Mouse (Mus musculus) kidney, postnatal 25 days (tissue): Measurements from ENCODE around the gene Mpig6b.

Experiments
- DNase-seq, 2 experiments: peaks; one replicate each; pipeline ENCODE4 v3.0.0; 2021; ENCODE audit warnings: mixed read lengths in 2 of 2

Mpig6b gene

GRCm38 (mm10) chr17:35085208-35085865 lies 19.4 kb upstream of the Mpig6b start, which contains the start of gene Ly6g6f:
Gene Ly6g6f (minus strand): TSS chr17:35085610.
- no peak for DNase-seq

GRCm38 (mm10) chr17:35083929-35084497 lies 18.0 kb upstream of the Mpig6b start:
- DNase-seq, result no peak

- DNase-seq, result no peak
Observed at GRCm38 (mm10) chr17:35082841-35083576, 17.0 kb upstream of the Mpig6b start.

GRCm38 (mm10) chr17:35080710-35081109 lies 14.7 kb upstream of the Mpig6b start:
- DNase-seq, result no peak

GRCm38 (mm10) chr17:35080248-35080647 lies 14.3 kb upstream of the Mpig6b start:
- DNase-seq, result no peak

GRCm38 (mm10) chr17:35079778-35080177 lies 13.8 kb upstream of the Mpig6b start:
- no peak for DNase-seq

- DNase-seq, result peak; percentile 73 to 87
Observed at GRCm38 (mm10) chr17:35077786-35078233, 11.8 kb upstream of the Mpig6b start, which contains the start of gene Ly6g6d. Gene Ly6g6d (minus strand): TSS chr17:35078065.

- no peak for DNase-seq
Observed at GRCm38 (mm10) chr17:35077285-35077684, 11.3 kb upstream of the Mpig6b start.

- DNase-seq, result no peak
Observed at GRCm38 (mm10) chr17:35076507-35077176, 10.7 kb upstream of the Mpig6b start, which contains the start of gene Ly6g6e. Gene Ly6g6e (plus strand): TSS chr17:35076902.

- DNase-seq, result no peak
Observed at GRCm38 (mm10) chr17:35074097-35074496, 8.1 kb upstream of the Mpig6b start.

GRCm38 (mm10) chr17:35071454-35071853 lies 5.5 kb upstream of the Mpig6b start:
- peak in 1 of 2 experiments; percentile 59 for DNase-seq

GRCm38 (mm10) chr17:35070556-35071229 lies 4.7 kb upstream of the Mpig6b start:
- DNase-seq, result no peak

- DNase-seq, result no peak
Observed at GRCm38 (mm10) chr17:35068213-35068914, 2.4 kb upstream of the Mpig6b start.

GRCm38 (mm10) chr17:35064951-35065947 lies 735 bp downstream of the Mpig6b start, which contains the start of gene Ly6g6c:
Gene Ly6g6c (plus strand): TSS chr17:35065388.
- DNase-seq, result peak; percentile 77 to 88

GRCm38 (mm10) chr17:35064378-35064877 lies 1.6 kb downstream of the Mpig6b start:
- no peak for DNase-seq

GRCm38 (mm10) chr17:35063466-35063865 lies 2.5 kb downstream of the Mpig6b start:
- no peak for DNase-seq

- peak in 1 of 2 experiments; percentile 23 for DNase-seq
Observed at GRCm38 (mm10) chr17:35061299-35061698, 4.7 kb downstream of the Mpig6b start.

- DNase-seq, result peak; percentile 47 to 58
Observed at GRCm38 (mm10) chr17:35060737-35061297, 5.2 kb downstream of the Mpig6b start.

- peak in 1 of 2 experiments; percentile 50 for DNase-seq
Observed at GRCm38 (mm10) chr17:35060071-35060470, 5.9 kb downstream of the Mpig6b start.
